Mouse (Mus musculus) gastrocnemius, adult 2 months (tissue): ENCODE measurements around the gene Chchd6. TPM values are rescaled to one million over a fixed set of nuclear protein-coding genes. Genes with fewer than 3 reads are reported as not detected.

Experiments
- DNase-seq: peaks from one replicate; pipeline ENCODE4 v3.0.0; 2022
- H3K27ac ChIP-seq: fragments of 200-600 bp; 2 replicates; pipeline ENCODE4 v1.8.1; 2022; ENCODE audit warnings: mild to moderate bottlenecking
- H3K4me3 ChIP-seq: fragments of 200-600 bp; 2 replicates; pipeline ENCODE4 v1.8.1; 2022; ENCODE audit warnings: mild to moderate bottlenecking, moderate library complexity
- CTCF ChIP-seq: fragments of 200-600 bp; IDR thresholded peaks from 2 replicates; pipeline ENCODE4 v1.8.1; 2022; ENCODE audit warnings: antibody characterized with exemption, mild to moderate bottlenecking, moderate library complexity
- intact Hi-C: fragments of 180-260 bp; cut with DNase I; formaldehyde crosslinking; loops from one replicate; pipeline ENCODE4 v1.15.1; 2025
- total RNA-seq, 2 experiments: library from RNA; stranded (reverse); gene quantifications; 2 replicates each; pipeline ENCODE4 v1.2.3; 2021

Gene Chchd6
- total RNA-seq, 2 experiments from 2014 or later, result 2.5 TPM

- TF ChIP-seq CTCF, result peak; percentile 60
- peak within 1 kb of the TSS; percentile 87 for H3K27ac ChIP-seq
- DNase-seq, result peak; percentile 79
- H3K4me3 ChIP-seq, result peak within 1 kb of the TSS; percentile 82
- intact Hi-C loops, result loop anchor here (1.0 to 5.0 kb wide), 4 partner anchors 100 to 425 kb away; no protein-coding TSS in a partner anchor
Observed at GRCm38 (mm10) chr6:89362281-89363106, 233.0 kb downstream of the Chchd6 start, which contains the start of gene Plxna1. Gene Plxna1 (minus strand): TSS chr6:89362620.

- intact Hi-C loops, result loop anchor here (1.0 to 5.0 kb wide), 4 partner anchors 101 to 424 kb away; no protein-coding TSS in a partner anchor
- peak; percentile 77 for DNase-seq
- peak overlapping the region; percentile 87 for H3K27ac ChIP-seq
- peak overlapping the region; percentile 82 for H3K4me3 ChIP-seq
- TF ChIP-seq CTCF, result peak; percentile 34; the same call in 1 of the 2 replicates
Observed at GRCm38 (mm10) chr6:89361418-89362280, 233.8 kb downstream of the Chchd6 start.

GRCm38 (mm10) chr6:89360709-89361417, 234.6 kb downstream of the Chchd6 start:
- DNase-seq, result peak; percentile 20
- TF ChIP-seq CTCF, result no peak
- Histone ChIP-seq H3K27ac (peak overlapping the region; percentile 87), H3K4me3 (peak overlapping the region; percentile 82)
- intact Hi-C loops, result loop anchor here (5.0 kb wide), 2 partner anchors 271 to 424 kb away; no protein-coding TSS in a partner anchor

- peak; percentile 75 for DNase-seq
- TF ChIP-seq CTCF, result no peak
- H3K27ac ChIP-seq, result peak overlapping the region; percentile 50
- intact Hi-C loops, result loop anchor here (5.0 kb wide), 2 partner anchors 272 to 423 kb away; no protein-coding TSS in a partner anchor
- H3K4me3 ChIP-seq, result peak overlapping the region; percentile 82
Observed at GRCm38 (mm10) chr6:89359771-89360708, 235.4 kb downstream of the Chchd6 start.

- intact Hi-C loops, result no loop called here
- DNase-seq, result peak; percentile 13
- Histone ChIP-seq H3K27ac (peak overlapping the region; percentile 50), H3K4me3 (no peak overlapping the region)
- TF ChIP-seq CTCF, result no peak
Observed at GRCm38 (mm10) chr6:89359192-89359591, 236.3 kb downstream of the Chchd6 start.

GRCm38 (mm10) chr6:89355661-89356060, 239.8 kb downstream of the Chchd6 start:
- no peak for TF ChIP-seq CTCF
- DNase-seq, result no peak
- intact Hi-C loops, result no loop called here

GRCm38 (mm10) chr6:89354726-89355125, 240.7 kb downstream of the Chchd6 start:
- no peak for TF ChIP-seq CTCF
- no peak for DNase-seq
- H3K27ac ChIP-seq, result peak overlapping the region; percentile 81
- intact Hi-C loops, result no loop called here
- no peak overlapping the region for H3K4me3 ChIP-seq

More at GRCm38 (mm10) chr6:89355661-89356060, 239.8 kb downstream of the Chchd6 start:
- H3K27ac ChIP-seq, result no peak overlapping the region
- no peak overlapping the region for H3K4me3 ChIP-seq

GRCm38 (mm10) chr6:89354076-89354475, 241.4 kb downstream of the Chchd6 start:
- TF ChIP-seq CTCF, result no peak
- no peak for DNase-seq
- H3K4me3 ChIP-seq, result no peak overlapping the region
- intact Hi-C loops, result no loop called here
- H3K27ac ChIP-seq, result peak overlapping the region; percentile 81

- intact Hi-C loops, result no loop called here
- DNase-seq, result peak; percentile 40
- no peak overlapping the region for H3K4me3 ChIP-seq
- no peak for TF ChIP-seq CTCF
- peak overlapping the region; percentile 81 for H3K27ac ChIP-seq
Observed at GRCm38 (mm10) chr6:89353101-89353500, 242.4 kb downstream of the Chchd6 start.

- peak overlapping the region; percentile 5; the same call in 1 of the 2 replicates for H3K4me3 ChIP-seq
- peak; percentile 47 for TF ChIP-seq CTCF
- peak; percentile 75 for DNase-seq
- intact Hi-C loops, result loop anchor here (2.0 kb wide), 1 partner anchor 113 kb away; no protein-coding TSS in a partner anchor
- peak overlapping the region; percentile 81 for H3K27ac ChIP-seq
Observed at GRCm38 (mm10) chr6:89351441-89352137, 243.9 kb downstream of the Chchd6 start.
